Mouse (Mus musculus) embryonic facial prominence, embryonic 14.5 days (tissue): ENCODE data around the gene Prkaca. TPM values are rescaled to one million over a fixed set of nuclear protein-coding genes. Genes with fewer than 3 reads are reported as not detected.
A peak's percentile ranks its signal among the peaks of the same experiment; 100 is the strongest.

Experiments used
- ATAC-seq: fragments of 200-750 bp; cut with Nextera tagmentation; 2 replicates; pipeline ENCODE4 v1.8.0; 2017; ENCODE audit warnings: low read depth, moderate number of reproducible peaks, moderate TSS enrichment
- DNase-seq: peaks from one replicate; pipeline ENCODE4 v3.0.0-alpha.2; 2015; ENCODE audit warnings: low spot score
- H3K27ac ChIP-seq: fragments of 300-500 bp; sonication (generic); replicated peaks from 2 replicates; pipeline ENCODE4 v1.5.1; 2014; ENCODE audit warnings: low read depth, mild to moderate bottlenecking, low read length, moderate library complexity
- H3K27me3 ChIP-seq: fragments of 300-500 bp; sonication (generic); replicated peaks from 2 replicates; pipeline ENCODE4 v1.6.1; 2014; ENCODE audit warnings: low read length; ENCODE audit not compliant: control insufficient read depth, insufficient read depth
- H3K36me3 ChIP-seq: fragments of 300-500 bp; sonication (generic); 2 replicates; pipeline ENCODE4 v1.6.1; 2014; ENCODE audit warnings: low read length, mixed read lengths; ENCODE audit not compliant: control insufficient read depth, insufficient read depth
- H3K4me1 ChIP-seq: fragments of 300-500 bp; sonication (generic); 2 replicates; pipeline ENCODE4 v1.6.1; 2014; ENCODE audit warnings: antibody characterized with exemption, low read length; ENCODE audit not compliant: control insufficient read depth, insufficient read depth
- H3K4me2 ChIP-seq: fragments of 300-500 bp; sonication (generic); 2 replicates; pipeline ENCODE4 v1.6.1; 2014; ENCODE audit warnings: low read depth, mild to moderate bottlenecking, low read length, moderate library complexity, mixed read lengths
- H3K4me3 ChIP-seq: fragments of 300-500 bp; sonication (generic); 2 replicates; pipeline ENCODE4 v1.5.1; 2014; ENCODE audit warnings: low read depth, mild to moderate bottlenecking, low read length
- H3K9ac ChIP-seq: fragments of 300-500 bp; sonication (generic); 2 replicates; pipeline ENCODE4 v1.6.1; 2014; ENCODE audit warnings: low read depth, mild to moderate bottlenecking, low read length, moderate library complexity, mixed read lengths
- H3K9me3 ChIP-seq: fragments of 300-500 bp; sonication (generic); 2 replicates; pipeline ENCODE4 v1.6.1; 2016; ENCODE audit warnings: low read length; ENCODE audit not compliant: control insufficient read depth
- WGBS: fragments of 180-500 bp; shearing (Covaris S2); extraction: QIAGEN DNeasy Blood & Tissue Kit; methylation state at CpG from one replicate; pipeline ENCODE4 v1.1.7; 2014; 5-methylcytosine and 5-hydroxymethylcytosine counted together
- polyA plus RNA-seq: library from polyadenylated mRNA; unstranded; fragments of >200 nt; fragmentation: Nextera tagmentation; extraction: Ambion mirVana; gene quantifications from 2 replicates; pipeline ENCODE4 v1.2.1, GENCODE M21; 2014

The Prkaca gene
- polyA plus RNA-seq, 1 experiment from 2014 or later: 247 TPM

DNA sequence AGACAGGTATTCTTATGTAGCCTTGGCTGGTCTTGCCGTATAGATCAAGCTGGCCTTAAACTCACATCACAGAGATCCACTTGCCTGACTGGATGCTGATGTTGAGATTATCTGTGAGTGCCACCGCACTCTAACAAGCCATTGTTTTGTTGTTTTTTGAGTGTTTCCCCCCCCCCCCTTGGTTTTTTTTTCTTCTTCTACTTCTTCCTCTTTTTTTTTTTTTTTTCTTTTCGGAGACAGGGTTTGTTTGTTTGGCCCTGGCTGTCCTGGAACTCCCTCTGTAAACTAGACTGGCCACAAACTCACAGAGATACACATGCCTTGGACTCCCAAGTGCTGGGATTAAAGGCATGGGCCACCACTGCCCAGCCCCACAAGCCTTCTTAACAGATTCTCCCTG is 21.2 kb downstream of the Prkaca start:
- Histone ChIP-seq H3K9ac (no peak overlapping the region), H3K27me3 (no peaks in the 10 kb centered on the region), H3K4me2 (no peak overlapping the region), H3K36me3 (peaks cover 50% of the 10 kb centered on the region), H3K9me3 (no peaks in the 10 kb centered on the region), H3K4me1 (peaks cover 4% of the 10 kb centered on the region; the same call in 1 of the 2 replicates), H3K27ac (no peak overlapping the region), H3K4me3 (no peak overlapping the region)
- WGBS: 77% methylated on average over 3 of the region's 3 CpGs
- ATAC-seq (no peak), DNase-seq (no peak)

DNA sequence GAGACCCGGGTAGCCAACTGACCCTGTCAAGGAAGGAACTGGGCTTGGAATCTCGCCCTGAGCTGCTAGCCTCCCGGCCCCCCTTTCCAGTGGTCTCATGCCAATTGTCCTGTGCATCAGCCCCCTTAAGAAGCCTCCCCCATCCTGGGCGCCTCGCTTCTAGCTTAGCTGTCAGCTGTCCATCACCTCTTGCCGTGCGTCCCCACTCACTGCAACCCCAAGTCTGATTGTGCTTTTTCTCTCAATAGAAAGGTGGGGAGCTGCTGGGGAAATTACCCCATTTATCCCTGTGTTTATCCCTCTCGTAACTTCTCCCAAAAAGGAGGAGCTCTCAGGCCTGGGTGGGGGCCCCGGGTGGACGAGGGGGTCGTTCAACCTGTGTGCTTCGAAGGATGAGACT is 23.2 kb downstream of the Prkaca start:
- Histone ChIP-seq H3K27me3 (no peaks in the 10 kb centered on the region), H3K9ac (peak overlapping the region; percentile 89; the same call in 1 of the 2 replicates), H3K9me3 (no peaks in the 10 kb centered on the region), H3K4me2 (peak overlapping the region; percentile 74), H3K27ac (peak overlapping the region; percentile 98; the same call in 1 of the 2 replicates), H3K4me3 (peak overlapping the region; percentile 80), H3K4me1 (peaks cover 9% of the 10 kb centered on the region; the same call in 1 of the 2 replicates), H3K36me3 (peaks cover 50% of the 10 kb centered on the region)
- DNase-seq (no peak), ATAC-seq (no peak)
- WGBS: 17% methylated on average over 12 of the region's 12 CpGs

DNA sequence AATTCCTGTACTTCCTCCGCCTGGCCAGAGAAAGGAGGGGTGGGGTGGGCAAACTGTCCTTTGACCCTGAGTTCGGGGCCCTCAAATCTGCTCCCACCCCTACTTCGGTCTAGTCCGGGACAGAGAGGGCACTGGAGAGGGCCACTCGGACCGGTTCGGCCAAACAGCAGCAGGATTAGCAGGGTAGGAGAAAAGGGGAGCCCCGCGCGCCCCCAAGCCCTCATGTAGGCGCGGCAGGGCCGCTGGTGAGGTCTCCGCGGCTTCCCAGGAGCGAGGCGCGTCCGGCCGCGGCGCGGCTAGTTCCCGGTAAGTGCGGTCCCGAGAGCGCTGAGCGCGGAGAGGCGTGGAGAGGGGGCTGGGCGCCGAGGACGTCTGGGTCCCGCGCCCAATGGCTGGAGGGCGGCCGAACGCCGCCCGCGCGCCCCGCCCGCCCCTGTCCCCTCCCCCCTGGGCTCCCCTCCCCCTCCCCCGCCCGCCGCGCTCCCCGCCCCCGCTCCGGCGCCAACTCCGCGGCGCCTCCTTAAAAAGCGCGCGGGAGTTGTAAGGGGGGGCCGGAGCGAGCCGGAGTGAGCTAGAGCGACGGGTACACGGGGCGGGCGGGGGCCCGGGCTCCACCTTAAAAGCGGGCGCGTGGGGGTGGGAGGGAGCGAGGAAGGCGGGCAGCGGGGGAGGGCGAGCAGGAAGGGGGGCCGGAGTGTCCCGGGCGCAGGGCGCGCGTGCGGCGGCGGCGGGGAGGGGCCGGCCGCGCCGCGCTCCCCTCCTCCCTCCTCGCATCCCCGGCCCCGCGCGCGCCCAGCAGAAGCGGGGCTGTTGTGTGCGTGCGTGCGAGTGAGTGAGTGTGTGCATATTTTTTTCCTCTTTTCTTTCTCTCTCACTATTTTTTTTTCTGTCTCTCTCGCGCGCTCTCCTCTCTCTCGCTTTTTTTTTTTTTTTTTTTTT is 24.0 kb downstream of the Prkaca start:
- Histone ChIP-seq H3K36me3 (peaks cover 46% of the 10 kb centered on the region), H3K9me3 (no peaks in the 10 kb centered on the region), H3K4me1 (peaks cover 11% of the 10 kb centered on the region), H3K27me3 (no peaks in the 10 kb centered on the region), H3K4me2 (peak overlapping the region; percentile 74), H3K4me3 (peak overlapping the region; percentile 80), H3K9ac (peak overlapping the region; percentile 89), H3K27ac (peak overlapping the region; percentile 98)
- ATAC-seq (peak; percentile 83), DNase-seq (peak; percentile 97)
- WGBS: under 1% methylated on average over 34 of the region's 103 CpGs

DNA sequence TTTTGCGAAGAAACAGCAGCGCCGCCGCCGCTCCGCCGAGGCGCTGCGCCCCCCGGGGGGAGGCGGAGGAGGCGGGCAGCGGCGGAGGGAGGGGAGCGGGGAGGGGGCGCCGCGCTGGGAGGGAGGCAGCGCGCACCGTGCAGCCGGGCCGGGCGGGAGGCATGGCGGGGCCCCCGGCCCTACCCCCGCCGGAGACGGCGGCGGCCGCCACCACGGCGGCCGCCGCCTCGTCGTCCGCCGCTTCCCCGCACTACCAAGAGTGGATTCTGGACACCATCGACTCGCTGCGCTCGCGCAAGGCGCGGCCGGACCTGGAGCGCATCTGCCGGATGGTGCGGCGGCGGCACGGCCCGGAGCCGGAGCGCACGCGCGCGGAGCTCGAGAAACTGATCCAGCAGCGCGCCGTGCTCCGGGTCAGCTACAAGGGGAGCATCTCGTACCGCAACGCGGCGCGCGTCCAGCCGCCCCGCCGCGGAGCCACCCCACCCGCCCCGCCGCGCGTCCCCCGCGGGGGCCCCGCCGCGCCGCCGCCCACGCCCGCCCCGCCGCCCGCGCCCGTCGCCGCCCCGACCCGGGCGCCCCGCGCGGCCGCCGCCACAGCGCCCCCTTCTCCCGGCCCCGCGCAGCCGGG is 24.8 kb downstream of the Prkaca start, which contains the start of gene Samd1:
Samd1 (plus strand) TSS at position 162 of the 631 bp plus-strand sequence.
- peak; percentile 10; the same call in 1 of the 2 replicates for ATAC-seq
- Histone ChIP-seq H3K27ac (peak within 1 kb of the TSS; percentile 98), H3K4me3 (peak within 1 kb of the TSS; percentile 80), H3K36me3 (peaks cover 46% of the 10 kb centered on the region), H3K4me1 (peaks cover 11% of the 10 kb centered on the region), H3K9me3 (no peaks in the 10 kb centered on the region), H3K27me3 (no peaks in the 10 kb centered on the region), H3K4me2 (peak within 1 kb of the TSS; percentile 74), H3K9ac (peak within 1 kb of the TSS; percentile 89)
- WGBS: 0% methylated on average over 11 of the region's 112 CpGs
- peak; percentile 63 for DNase-seq

DNA sequence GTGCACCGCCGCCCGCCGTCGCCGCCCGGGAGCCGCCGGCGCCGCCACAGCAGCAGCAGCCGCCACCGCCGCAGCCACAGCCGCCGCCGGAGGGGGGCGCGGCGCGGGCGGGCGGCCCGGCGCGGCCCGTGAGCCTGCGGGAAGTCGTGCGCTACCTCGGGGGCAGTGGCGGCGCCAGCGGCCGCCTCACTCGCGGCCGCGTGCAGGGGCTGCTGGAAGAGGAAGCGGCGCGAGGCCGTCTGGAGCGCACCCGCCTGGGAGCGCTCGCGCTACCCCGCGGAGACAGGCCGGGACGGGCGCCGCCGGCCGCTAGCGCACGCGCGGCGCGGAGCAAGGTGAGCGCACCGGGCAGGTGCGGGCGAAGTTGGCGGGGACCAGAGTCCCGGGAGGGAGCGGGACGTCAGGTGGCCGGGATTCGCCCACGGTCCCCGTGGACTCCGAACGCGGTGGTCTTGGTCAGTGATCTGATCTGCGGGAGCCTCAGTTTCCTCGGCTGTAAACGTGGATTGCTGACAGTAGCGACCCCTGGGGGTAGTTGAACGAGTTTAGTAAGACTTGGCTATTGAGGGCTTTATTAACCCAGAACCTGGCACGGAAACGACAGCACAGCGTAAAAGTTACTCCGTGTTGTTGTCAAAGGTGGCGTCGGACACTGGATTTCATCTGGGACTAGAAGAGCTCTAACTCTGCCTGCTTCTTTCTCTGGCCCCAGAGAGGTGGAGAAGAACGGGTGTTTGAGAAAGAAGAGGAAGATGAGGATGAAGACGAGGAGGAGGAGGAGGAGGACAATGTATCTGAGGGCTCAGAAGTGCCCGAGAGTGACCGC is 25.7 kb downstream of the Prkaca start:
- peak overlapping the region; percentile 79 for H3K4me3 ChIP-seq
- peak overlapping the region; percentile 98 for H3K27ac ChIP-seq
- ATAC-seq (0 out of 2 replicates have a peak, but pooled peaks have one; percentile 5), DNase-seq (peak; percentile 88)
- H3K9ac ChIP-seq: peak overlapping the region; percentile 76
- peaks cover 11% of the 10 kb centered on the region for H3K4me1 ChIP-seq
- H3K4me2 ChIP-seq: peak overlapping the region; percentile 74
- no peaks in the 10 kb centered on the region for H3K27me3 ChIP-seq
- no peaks in the 10 kb centered on the region for H3K9me3 ChIP-seq
- peaks cover 48% of the 10 kb centered on the region for H3K36me3 ChIP-seq
- 2% methylated on average over 27 of the region's 92 CpGs for WGBS

DNA sequence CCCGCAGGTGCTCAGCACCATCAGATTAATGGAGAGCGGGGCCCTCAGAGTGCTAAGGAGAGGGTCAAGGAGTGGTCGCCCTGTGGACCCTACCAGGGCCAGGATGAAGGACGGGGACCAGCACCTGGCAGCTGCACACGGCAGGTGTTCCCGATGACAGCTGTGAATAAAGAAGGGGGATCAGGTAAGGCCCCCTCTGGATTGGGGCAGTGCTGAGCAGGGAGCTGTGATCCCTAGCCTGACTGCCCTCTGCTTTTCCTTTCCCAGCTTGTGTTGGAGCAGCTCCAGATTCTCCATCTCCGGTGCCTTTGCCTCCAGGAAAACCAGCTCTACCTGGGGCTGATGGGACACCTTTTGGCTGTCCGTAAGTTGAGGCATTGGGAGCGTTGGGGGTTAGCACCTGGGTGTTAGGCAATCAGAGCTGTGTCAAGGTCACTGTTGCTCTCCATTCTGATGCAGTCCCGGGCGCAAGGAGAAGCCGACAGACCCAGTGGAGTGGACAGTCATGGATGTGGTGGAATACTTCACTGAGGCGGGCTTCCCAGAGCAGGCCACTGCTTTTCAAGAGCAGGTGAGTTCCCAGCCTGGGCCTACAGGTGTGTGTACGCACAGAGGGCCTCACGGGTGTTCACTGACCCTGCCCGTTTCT is 26.4 kb downstream of the Prkaca start:
- Histone ChIP-seq H3K27me3 (no peaks in the 10 kb centered on the region), H3K36me3 (peaks cover 44% of the 10 kb centered on the region), H3K9ac (peak overlapping the region; percentile 76), H3K9me3 (no peaks in the 10 kb centered on the region), H3K4me2 (peak overlapping the region; percentile 74), H3K4me1 (peaks cover 11% of the 10 kb centered on the region), H3K27ac (no peak overlapping the region; the same call in 1 of the 2 replicates), H3K4me3 (peak overlapping the region; percentile 79)
- ATAC-seq: no peak
- 62% methylated on average over 16 of the region's 16 CpGs for WGBS
- DNase-seq: no peak

DNA sequence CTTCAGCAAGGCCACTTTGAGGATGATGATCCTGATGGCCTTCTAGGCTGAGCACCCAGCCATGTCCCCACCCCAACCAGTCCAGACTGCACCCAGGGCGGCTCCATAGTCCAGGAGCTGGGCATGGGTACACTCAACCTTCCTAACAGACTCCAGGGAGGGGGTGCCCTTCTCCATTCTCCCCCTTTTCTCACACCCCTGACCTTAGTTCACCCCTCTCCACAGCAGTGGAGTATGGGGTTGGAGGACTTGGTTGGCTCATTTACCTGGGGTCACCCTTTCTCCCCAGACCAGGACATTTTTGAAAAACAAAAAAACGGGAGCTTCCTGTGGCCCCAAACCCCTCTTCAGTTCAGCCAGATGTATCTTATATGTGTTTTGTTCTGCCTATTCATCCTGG is 27.0 kb downstream of the Prkaca start:
- H3K9ac ChIP-seq: no peak overlapping the region
- no peaks in the 10 kb centered on the region for H3K27me3 ChIP-seq
- no peak for ATAC-seq
- 93% methylated on average over 2 of the region's 2 CpGs for WGBS
- H3K27ac ChIP-seq: no peak overlapping the region
- H3K4me2 ChIP-seq: 0 out of 2 replicates have a peak overlapping the region, but pooled peaks have one; percentile 74
- peaks cover 11% of the 10 kb centered on the region for H3K4me1 ChIP-seq
- peaks cover 41% of the 10 kb centered on the region for H3K36me3 ChIP-seq
- no peak overlapping the region for H3K4me3 ChIP-seq
- no peak for DNase-seq
- H3K9me3 ChIP-seq: no peaks in the 10 kb centered on the region
